Comparison of ENCODE assay signal across 8 mouse cellular contexts in genomic region chr10:5550168-5551021, GRCm38 (mm10). TPM values are rescaled to one million over a fixed set of nuclear protein-coding genes. Genes with fewer than 3 reads are reported as not detected.
A peak's percentile ranks its signal among the peaks of the same experiment; 100 is the strongest.
DNase-seq lines count a peak whose midpoint lies in the region; ATAC-seq and TF ChIP-seq lines count a peak whose summit lies in the region.

No protein-coding gene starts in this region.

- no peaks in the 10 kb centered on the region for H3K9me3 ChIP-seq in limb, embryonic 11.5 days (ENCODE audit: control insufficient read depth, low read length)
- no peaks in the 10 kb centered on the region for H3K9me3 ChIP-seq in midbrain, embryonic 11.5 days (ENCODE audit: control insufficient read depth, low read length)

- intact Hi-C loops in heart, adult 2 months (cut with DNase I) = loop anchor here (5.0 kb wide), 2 partner anchors 42 to 82 kb away; partner anchors contain the start of gene Myct1

- TF ChIP-seq CTCF in heart, adult 2 months (IDR thresholded peaks at IDR 0.05) = peak; percentile 55

- peak; percentile 53 for DNase-seq in adrenal gland, postnatal 25 days
- DNase-seq in embryo, embryonic 10 days (ENCODE audit: low spot score) = peak; percentile 60
- DNase-seq in heart, adult 2 months = peak; percentile 62 to 67
- peak; percentile 8 to 12 for DNase-seq in kidney, adult 8-10 months
- DNase-seq in limb, embryonic 11.5 days (ENCODE audit: low spot score) = peak; percentile 64
- peak; percentile 93 for DNase-seq in midbrain, embryonic 11.5 days (ENCODE audit: low spot score, missing footprints)
- peak; percentile 57 to 60 for DNase-seq in right cerebral cortex, postnatal 36 days (ENCODE audit: low spot score in 2 of 2)

- 1% methylated on average over 44 of the region's 44 CpGs for WGBS in heart, adult 2 months
- WGBS in limb, embryonic 11.5 days = under 1% methylated on average over 44 of the region's 44 CpGs
- under 1% methylated on average over 43 of the region's 44 CpGs for WGBS in midbrain, embryonic 11.5 days

- no peaks in the 10 kb centered on the region for H3K79me2 ChIP-seq in heart, adult 2 months (replicated peaks; ENCODE audit: control insufficient read depth, insufficient read depth, low read length)

- peak; percentile 80 for ATAC-seq in limb, embryonic 11.5 days (ENCODE audit: insufficient number of reproducible peaks, low FRiP score, low TSS enrichment, low read depth)
- ATAC-seq in midbrain, embryonic 11.5 days (ENCODE audit: low FRiP score) = peak; percentile 92
- ATAC-seq in erythroid progenitor cell, adult 5-6 weeks (replicated peaks; ENCODE audit: low FRiP score, poor library complexity, severe bottlenecking) = no peak

- H3K4me3 ChIP-seq in heart, adult 2 months = peak overlapping the region; percentile 66
- peak overlapping the region; percentile 41 for H3K4me3 ChIP-seq in limb, embryonic 11.5 days (ENCODE audit: low read depth, low read length)
- H3K4me3 ChIP-seq in midbrain, embryonic 11.5 days (ENCODE audit: low read depth, low read length) = peak overlapping the region; percentile 57

- no peaks in the 10 kb centered on the region for H3K27me3 ChIP-seq in heart, adult 2 months (ENCODE audit: control insufficient read depth, insufficient read depth, low read length)
- 0 out of 2 replicates have a peak, but pooled peaks cover 2% of the 10 kb centered on the region for H3K27me3 ChIP-seq in limb, embryonic 11.5 days (ENCODE audit: control insufficient read depth, insufficient read depth, low read length)
- H3K27me3 ChIP-seq in midbrain, embryonic 11.5 days (ENCODE audit: control insufficient read depth, insufficient read depth, low read length) = no peaks in the 10 kb centered on the region; the same call in 1 of the 2 replicates

- TF ChIP-seq POLR2A in heart, adult 2 months (IDR thresholded peaks at IDR 0.05; ENCODE audit: insufficient read depth, low read depth, low read length) = peak; percentile 21; the same call in 1 of the 2 replicates

- H3K27ac ChIP-seq in heart, adult 2 months = peak overlapping the region; percentile 81
- H3K27ac ChIP-seq in limb, embryonic 11.5 days (replicated peaks; ENCODE audit: low read depth, low read length) = no peak overlapping the region
- no peak overlapping the region for H3K27ac ChIP-seq in midbrain, embryonic 11.5 days (ENCODE audit: low read depth, low read length)

- TF ChIP-seq EP300 in heart, adult 2 months (IDR thresholded peaks at IDR 0.05; ENCODE audit: insufficient read depth, low read depth, low read length) = no peak

- H3K4me1 ChIP-seq in heart, adult 2 months (ENCODE audit: control insufficient read depth, insufficient read depth, low read length) = no peaks in the 10 kb centered on the region; the same call in 1 of the 2 replicates
- H3K4me1 ChIP-seq in limb, embryonic 11.5 days (ENCODE audit: control insufficient read depth, insufficient read depth, low read length) = no peaks in the 10 kb centered on the region
- H3K4me1 ChIP-seq in midbrain, embryonic 11.5 days (ENCODE audit: control insufficient read depth, insufficient read depth, low read length) = peaks cover 4% of the 10 kb centered on the region

- H3K9ac ChIP-seq in heart, adult 2 months (ENCODE audit: low read depth, low read length) = peak overlapping the region; percentile 74
- H3K9ac ChIP-seq in limb, embryonic 11.5 days (ENCODE audit: low read length) = peak overlapping the region; percentile 17; the same call in 1 of the 2 replicates
- peak overlapping the region; percentile 63 for H3K9ac ChIP-seq in midbrain, embryonic 11.5 days (ENCODE audit: low read length)

- H3K36me3 ChIP-seq in heart, adult 2 months (ENCODE audit: control insufficient read depth, insufficient read depth, low read length) = no peaks in the 10 kb centered on the region
- H3K36me3 ChIP-seq in limb, embryonic 11.5 days (ENCODE audit: control insufficient read depth, insufficient read depth, low read length) = no peaks in the 10 kb centered on the region
- no peaks in the 10 kb centered on the region for H3K36me3 ChIP-seq in midbrain, embryonic 11.5 days (ENCODE audit: control insufficient read depth, insufficient read depth, low read length)

- H3K4me2 ChIP-seq in limb, embryonic 11.5 days (ENCODE audit: low read depth, severe bottlenecking) = peak overlapping the region; percentile 95
- peak overlapping the region; percentile 94 for H3K4me2 ChIP-seq in midbrain, embryonic 11.5 days

RNA-seq across cellular contexts. Expression of gene Syne1, which starts 0.9 kb away (rescaled TPM):
- 17.1 and 21.7 TPM in 2 replicates for total RNA-seq in adrenal gland, postnatal 25 days (2021)
- total RNA-seq in heart, adult 2 months (2021) = 10 to 100 TPM; 53.6 to 66.6 TPM
- polyA plus RNA-seq in heart, adult 2 months (2012; rRNA removed) = 29.0 and 42.6 TPM in 2 replicates
- 2.8 and 3.4 TPM in 2 replicates for polyA plus RNA-seq in limb, embryonic 11.5 days (2014; fragmentation: Nextera tagmentation; extraction: Ambion mirVana)
- 2.7 and 2.9 TPM in 2 replicates for polyA plus RNA-seq in midbrain, embryonic 11.5 days (2014; fragmentation: Nextera tagmentation; extraction: Ambion mirVana)
- total RNA-seq in erythroid progenitor cell, adult 5-6 weeks (2015; ENCODE audit: low replicate concordance) = 36.0 and 48.3 TPM in 2 replicates
- 44.3 and 49.8 TPM in 2 replicates for total RNA-seq in erythroid progenitor cell, adult 5-6 weeks (2017; ENCODE audit: low replicate concordance)

RNA-seq across cellular contexts. Expression of gene Myct1, which starts 43.2 kb away (rescaled TPM):
- 5.1 and 6.6 TPM in 2 replicates for total RNA-seq in adrenal gland, postnatal 25 days (2021)
- total RNA-seq in heart, adult 2 months (2021) = 10 to 100 TPM in 1 of 2 experiments, 1 to 10 TPM in 1; 8.4 to 12.8 TPM
- 8.2 and 12.5 TPM in 2 replicates for polyA plus RNA-seq in heart, adult 2 months (2012; rRNA removed)
- 3.1 and 4.1 TPM in 2 replicates for polyA plus RNA-seq in limb, embryonic 11.5 days (2014; fragmentation: Nextera tagmentation; extraction: Ambion mirVana)
- polyA plus RNA-seq in midbrain, embryonic 11.5 days (2014; fragmentation: Nextera tagmentation; extraction: Ambion mirVana) = 2.1 and 2.2 TPM in 2 replicates
- total RNA-seq in erythroid progenitor cell, adult 5-6 weeks (2015; ENCODE audit: low replicate concordance) = 0.84 TPM in 1 of 2 replicates, not detected in the other
- 0.26 TPM in 1 of 2 replicates, not detected in the other for total RNA-seq in erythroid progenitor cell, adult 5-6 weeks (2017; ENCODE audit: low replicate concordance)

Comparison
In these comparisons a context has a peak if more than half of its experiments do, and no peak if none do; other contexts are left out.
1. DNase-seq: peak in every context shown above with its lines; median percentile 93 in midbrain, embryonic 11.5 days; 64 in heart, adult 2 months; 64 in limb, embryonic 11.5 days; 60 in embryo, embryonic 10 days; 58 in right cerebral cortex, postnatal 36 days; 53 in adrenal gland, postnatal 25 days; 10 in kidney, adult 8-10 months.
2. H3K9ac ChIP-seq: peak in every context shown above with its lines; median percentile 74 in heart, adult 2 months; 63 in midbrain, embryonic 11.5 days; 17 in limb, embryonic 11.5 days.